In the genomic region with DNA sequence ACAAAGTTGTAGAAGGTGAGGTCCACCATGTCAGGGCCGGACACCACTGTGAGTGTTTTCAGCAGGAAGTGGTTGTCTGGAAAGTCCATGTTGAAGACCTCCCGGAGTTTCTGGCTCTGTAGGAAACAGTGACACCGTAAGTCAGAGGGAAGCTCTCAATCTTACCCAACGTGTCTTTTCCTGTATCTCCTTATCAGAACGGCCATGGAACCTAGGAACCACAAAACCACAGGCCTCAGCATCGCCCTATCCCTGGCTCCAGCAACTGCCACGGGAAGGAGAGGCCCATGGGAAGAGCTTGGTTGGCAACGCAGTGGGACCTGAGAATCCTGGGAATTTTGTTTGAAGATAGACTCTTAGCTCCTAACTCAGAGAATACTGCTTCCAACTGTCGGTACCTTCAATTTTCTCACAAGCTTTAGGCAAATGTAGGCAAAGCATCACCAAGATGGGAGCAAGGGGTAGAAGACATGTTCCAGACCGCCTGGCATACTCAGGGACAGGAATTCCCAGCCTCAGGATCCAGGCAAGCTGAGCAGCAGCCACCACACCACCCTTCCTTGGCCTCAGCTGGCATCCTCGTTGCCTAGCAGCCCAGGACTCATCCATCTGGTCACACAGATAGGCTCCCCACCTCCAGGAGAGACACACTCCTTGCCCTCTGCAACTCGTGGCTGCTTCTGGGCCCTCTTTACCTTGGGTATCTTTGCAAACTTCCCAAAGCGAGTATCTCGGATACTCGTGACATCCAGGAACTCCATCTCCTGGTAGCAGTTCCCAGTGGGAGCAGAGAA, we compare ENCODE assay signal across 31 mouse cellular contexts. TPM values are rescaled to one million over a fixed set of nuclear protein-coding genes. Genes with fewer than 3 reads are reported as not detected.
DNase-seq lines count a peak whose midpoint lies in the region; ATAC-seq and TF ChIP-seq lines count a peak whose summit lies in the region.
"Had no signal": no experiment of that assay in that cellular context is flagged by ENCODE, and none has a peak within 500 bp of the region (broad histone marks: within the 10 kb centered on the region; RNA-seq: fewer than 3 reads in every experiment).

No protein-coding gene starts in this region.

- WGBS in liver, embryonic 14.5 days (ENCODE audit: insufficient replicate concordance): 23% methylated on average over 15 of the region's 15 CpGs
- WGBS in intestine, embryonic 15.5 days: 77% methylated on average over 15 of the region's 15 CpGs

- no peaks in the 10 kb centered on the region for H3K36me3 ChIP-seq in liver, embryonic 14.5 days (replicated peaks; ENCODE audit: control insufficient read depth, insufficient read depth, low read depth)
- no peaks in the 10 kb centered on the region for H3K36me3 ChIP-seq in intestine, embryonic 15.5 days
- H3K36me3 ChIP-seq: hindbrain, embryonic 12.5 days; kidney, embryonic 15.5 days; midbrain, embryonic 12.5 days had no signal

- H3K27me3 ChIP-seq in liver, embryonic 14.5 days (ENCODE audit: control insufficient read depth, insufficient read depth, low read length): no peaks in the 10 kb centered on the region
- H3K27me3 ChIP-seq in intestine, embryonic 15.5 days (replicated peaks): peaks cover 3% of the 10 kb centered on the region; the same call in 1 of the 2 replicates

- H3K4me1 ChIP-seq in liver, embryonic 14.5 days (replicated peaks; ENCODE audit: control insufficient read depth in 2 of 2, insufficient read depth in 2 of 2, low read length in 1 of 2): peaks cover 0 to 9% of the 10 kb centered on the region in 2 experiments; a peak in 2 of 4 replicates
- H3K4me1 ChIP-seq in intestine, embryonic 15.5 days (replicated peaks): peaks cover 12% of the 10 kb centered on the region; the same call in 1 of the 2 replicates
- H3K4me1 ChIP-seq: forebrain, embryonic 13.5 days had no signal

- H3K4me3 ChIP-seq in gastrocnemius, adult 2 months: no peak overlapping the region
- no peak overlapping the region for H3K4me3 ChIP-seq in liver, embryonic 14.5 days (ENCODE audit: insufficient read depth in 1 of 2, low read depth in 2 of 2, low read length in 2 of 2)
- no peak overlapping the region for H3K4me3 ChIP-seq in intestine, embryonic 15.5 days (replicated peaks)
- H3K4me3 ChIP-seq: forebrain, embryonic 13.5 days; heart, adult 2 months; hindbrain, embryonic 12.5 days; kidney, embryonic 15.5 days; midbrain, embryonic 12.5 days had no signal

- no peak for TF ChIP-seq CTCF in gastrocnemius, adult 2 months (IDR thresholded peaks at IDR 0.05)
- no peak for TF ChIP-seq CTCF in liver, embryonic 14.5 days (IDR thresholded peaks at IDR 0.05; ENCODE audit: low read depth)

- H3K4me2 ChIP-seq in liver, embryonic 14.5 days (ENCODE audit: low read depth): no peak overlapping the region
- H3K4me2 ChIP-seq in intestine, embryonic 15.5 days (replicated peaks): no peak overlapping the region
- H3K4me2 ChIP-seq: forebrain, embryonic 13.5 days; hindbrain, embryonic 12.5 days; kidney, embryonic 15.5 days; lung, embryonic 14.5 days; midbrain, embryonic 12.5 days had no signal

- no peak overlapping the region for H3K27ac ChIP-seq in gastrocnemius, adult 2 months
- H3K27ac ChIP-seq in liver, embryonic 14.5 days: no peak overlapping the region
- no peak overlapping the region for H3K27ac ChIP-seq in intestine, embryonic 15.5 days
- H3K27ac ChIP-seq: forebrain, embryonic 13.5 days; heart, adult 2 months; hindbrain, embryonic 12.5 days; kidney, embryonic 15.5 days; midbrain, embryonic 12.5 days had no signal

- peak; percentile 72 for ATAC-seq in liver, embryonic 14.5 days (ENCODE audit: insufficient read depth)
- ATAC-seq in intestine, embryonic 15.5 days: no peak
- ATAC-seq: forebrain, embryonic 13.5 days; Patski had no signal

- no peak for TF ChIP-seq EP300 in liver, embryonic 14.5 days (IDR thresholded peaks at IDR 0.05; ENCODE audit: low read depth)

- peak; percentile 8 for DNase-seq in gastrocnemius, adult 2 months
- no peak for DNase-seq in gastrocnemius, postnatal 36 days
- peak; percentile 25 for DNase-seq in testis, postnatal 10 days (ENCODE audit: low spot score)
- no peak for DNase-seq in testis, postnatal 14 days (ENCODE audit: low spot score)
- DNase-seq in liver, embryonic 14.5 days (ENCODE audit: low read depth in 3 of 3, low spot score in 3 of 3): no peak
- DNase-seq in lung, postnatal 14 days: no peak
- DNase-seq: cerebellum, adult 11-12 months; embryo, embryonic 11 days; kidney, adult 11 months; lung, embryonic 14.5 days; lung, postnatal 36 days; retina, postnatal 1 day; thymus, adult 18-20 months had no signal

- intact Hi-C loops in gastrocnemius, adult 2 months (cut with DNase I): no loop called here
- intact Hi-C loops in gastrocnemius, postnatal 36 days (cut with DNase I): no loop called here

- no peaks in the 10 kb centered on the region for H3K9me3 ChIP-seq in liver, embryonic 14.5 days (ENCODE audit: control insufficient read depth, low read length)
- no peaks in the 10 kb centered on the region for H3K9me3 ChIP-seq in intestine, embryonic 15.5 days
- H3K9me3 ChIP-seq: forebrain, embryonic 13.5 days; hindbrain, embryonic 12.5 days; kidney, embryonic 15.5 days; midbrain, embryonic 12.5 days had no signal

- H3K9ac ChIP-seq in liver, embryonic 14.5 days (replicated peaks): no peak overlapping the region
- no peak overlapping the region for H3K9ac ChIP-seq in intestine, embryonic 15.5 days
- H3K9ac ChIP-seq: forebrain, embryonic 13.5 days; hindbrain, embryonic 12.5 days; kidney, embryonic 15.5 days; lung, embryonic 14.5 days; midbrain, embryonic 12.5 days had no signal

RNA-seq across cellular contexts. Expression of a gene that starts 4.3 kb away (rescaled TPM):
- total RNA-seq in gastrocnemius, adult 2 months (2021): under 1 TPM; 0.11 to 0.43 TPM
- total RNA-seq in gastrocnemius, postnatal 36 days (2021): under 1 TPM; 0.26 to 0.52 TPM
- polyA plus RNA-seq in liver, embryonic 14.5 days (2012; rRNA removed): 2.6 and 3.1 TPM in 2 replicates
- polyA plus RNA-seq in liver, embryonic 14.5 days (2014; fragmentation: Nextera tagmentation; extraction: Ambion mirVana): 1.5 and 1.7 TPM in 2 replicates
- polyA plus RNA-seq in intestine, embryonic 15.5 days (2015; fragmentation: Nextera tagmentation; extraction: Ambion mirVana): 1.2 and 1.6 TPM in 2 replicates

RNA-seq across cellular contexts. Expression of a gene that starts 20.1 kb away (rescaled TPM):
- under 1 TPM in 1 of 2 experiments, not detected in 1; 0.06 TPM for total RNA-seq in gastrocnemius, adult 2 months (2021)
- not detected for total RNA-seq in gastrocnemius, postnatal 36 days (2021)
- 0.03 and 0.07 TPM in 2 replicates for polyA plus RNA-seq in liver, embryonic 14.5 days (2012; rRNA removed)
- 0.03 TPM in 1 of 2 replicates, not detected in the other for polyA plus RNA-seq in liver, embryonic 14.5 days (2014; fragmentation: Nextera tagmentation; extraction: Ambion mirVana)
- polyA plus RNA-seq in intestine, embryonic 15.5 days (2015; fragmentation: Nextera tagmentation; extraction: Ambion mirVana): 0.30 TPM in 2 replicates
- total RNA-seq: ES-E14; gastrocnemius, adult 8-10 months; monocyte, adult 5-6 weeks had no signal
- polyA plus RNA-seq: hindbrain, embryonic 12.5 days; lung, embryonic 14.5 days; midbrain, embryonic 12.5 days; stomach, embryonic 14.5 days had no signal

RNA-seq across cellular contexts. Expression of a gene that starts 21.7 kb away (rescaled TPM):
- total RNA-seq in gastrocnemius, adult 2 months (2021): 1 to 10 TPM; 5.2 to 5.8 TPM
- 1 to 10 TPM; 3.8 to 4.9 TPM for total RNA-seq in gastrocnemius, postnatal 36 days (2021)
- polyA plus RNA-seq in liver, embryonic 14.5 days (2012; rRNA removed): 4.1 and 5.0 TPM in 2 replicates
- polyA plus RNA-seq in liver, embryonic 14.5 days (2014; fragmentation: Nextera tagmentation; extraction: Ambion mirVana): 18.3 and 22.8 TPM in 2 replicates
- polyA plus RNA-seq in intestine, embryonic 15.5 days (2015; fragmentation: Nextera tagmentation; extraction: Ambion mirVana): 21.0 and 23.4 TPM in 2 replicates

RNA-seq across cellular contexts. Expression of a gene that starts 38.6 kb away (rescaled TPM):
- 10 to 100 TPM; 14.6 to 20.8 TPM for total RNA-seq in gastrocnemius, adult 2 months (2021)
- total RNA-seq in gastrocnemius, postnatal 36 days (2021): 10 to 100 TPM; 13.8 to 15.4 TPM
- polyA plus RNA-seq in liver, embryonic 14.5 days (2012; rRNA removed): 0.28 and 0.39 TPM in 2 replicates
- polyA plus RNA-seq in liver, embryonic 14.5 days (2014; fragmentation: Nextera tagmentation; extraction: Ambion mirVana): 0.04 and 0.16 TPM in 2 replicates
- polyA plus RNA-seq in intestine, embryonic 15.5 days (2015; fragmentation: Nextera tagmentation; extraction: Ambion mirVana): 1.1 TPM in 2 replicates
- total RNA-seq: neutrophil, adult 5-6 weeks had no signal

RNA-seq across cellular contexts. Expression of a gene that starts 48.7 kb away (rescaled TPM):
- not detected for total RNA-seq in gastrocnemius, adult 2 months (2021)
- not detected for total RNA-seq in gastrocnemius, postnatal 36 days (2021)
- not detected in 2 replicates for polyA plus RNA-seq in liver, embryonic 14.5 days (2012; rRNA removed)
- not detected in 2 replicates for polyA plus RNA-seq in liver, embryonic 14.5 days (2014; fragmentation: Nextera tagmentation; extraction: Ambion mirVana)
- 41.2 and 48.8 TPM in 2 replicates for polyA plus RNA-seq in intestine, embryonic 15.5 days (2015; fragmentation: Nextera tagmentation; extraction: Ambion mirVana)
- total RNA-seq: adrenal gland, adult 18-20 months; ES-E14; gastrocnemius, adult 8-10 months; heart, adult 2 months; heart, postnatal 25 days; layer of hippocampus, adult 8-10 months; left cerebral cortex, postnatal 25 days; monocyte, adult 5-6 weeks; neutrophil, adult 5-6 weeks had no signal
- polyA plus RNA-seq: forebrain, embryonic 13.5 days; heart, adult 2 months; heart, embryonic 14.5 days; hindbrain, embryonic 12.5 days; kidney, embryonic 15.5 days; limb, embryonic 14.5 days; lung, embryonic 14.5 days; midbrain, embryonic 12.5 days; Patski had no signal

Comparison
In these comparisons a context has a peak if more than half of its experiments do, and no peak if none do; other contexts are left out.
1. DNase-seq: peak in gastrocnemius, adult 2 months (single experiment) and testis, postnatal 10 days (single experiment); none in gastrocnemius, postnatal 36 days (0 of 2), testis, postnatal 14 days (single experiment), liver, embryonic 14.5 days (0 of 3) and lung, postnatal 14 days (single experiment).